Mouse (Mus musculus) neutrophil, adult 5-6 weeks (primary cell): ENCODE data around the gene Zfpm1. TPM values are rescaled to one million over a fixed set of nuclear protein-coding genes. Genes with fewer than 3 reads are reported as not detected.
"Not testable (repeated sequence)": the region's sequence is repeated elsewhere in the genome, so short reads cannot be mapped to it uniquely, and the experiment has no call there.

Experiments used
- ATAC-seq: fragments of 151-379, 151-347 bp; 2 replicates; pipeline ENCODE4 v1.8.0; 2017; ENCODE audit warnings: mild to moderate bottlenecking, moderate TSS enrichment; ENCODE audit not compliant: insufficient number of reproducible peaks, poor library complexity, low FRiP score, severe bottlenecking; ENCODE audit errors: extremely low read depth
- total RNA-seq: library from RNA; stranded (forward); fragments of 200-1000 nt; gene quantifications from 2 replicates; pipeline ENCODE4 v1.2.3, GENCODE M21; 2017

The Zfpm1 gene
- total RNA-seq, 1 experiment from 2014 or later: 3.8 TPM

DNA sequence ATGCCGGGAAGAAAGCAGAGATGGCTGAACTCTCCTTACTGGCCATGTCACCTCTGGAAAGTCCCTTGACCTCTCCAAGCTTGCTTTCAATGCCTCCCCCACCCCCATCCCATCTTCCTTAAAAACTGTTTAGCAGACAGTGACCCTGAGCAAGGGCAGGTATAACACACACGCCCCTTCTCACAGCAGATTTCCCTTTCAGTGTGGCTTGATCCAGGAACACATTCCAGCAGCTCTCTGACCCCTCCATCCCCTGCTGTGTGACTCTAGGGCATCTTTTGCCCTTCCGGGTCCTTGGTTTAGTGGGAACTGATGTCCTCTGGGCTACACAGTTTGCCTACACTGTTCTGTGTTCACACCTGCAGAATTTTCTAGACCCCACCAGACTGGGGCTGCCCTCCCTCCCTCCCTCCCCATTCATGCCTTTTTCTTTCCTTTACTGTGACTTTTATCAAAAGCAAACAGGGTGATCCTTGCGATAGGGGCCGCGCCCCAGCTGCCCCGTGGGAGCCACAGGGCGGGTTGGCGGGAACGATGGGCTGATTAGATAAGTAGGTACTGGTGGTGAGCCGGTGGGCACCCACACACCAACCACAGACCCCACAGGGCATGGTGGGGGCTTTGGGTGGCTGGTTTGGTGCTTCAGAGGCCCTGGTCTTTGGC, 37.2 kb downstream of the Zfpm1 start:
- no peak for ATAC-seq

DNA sequence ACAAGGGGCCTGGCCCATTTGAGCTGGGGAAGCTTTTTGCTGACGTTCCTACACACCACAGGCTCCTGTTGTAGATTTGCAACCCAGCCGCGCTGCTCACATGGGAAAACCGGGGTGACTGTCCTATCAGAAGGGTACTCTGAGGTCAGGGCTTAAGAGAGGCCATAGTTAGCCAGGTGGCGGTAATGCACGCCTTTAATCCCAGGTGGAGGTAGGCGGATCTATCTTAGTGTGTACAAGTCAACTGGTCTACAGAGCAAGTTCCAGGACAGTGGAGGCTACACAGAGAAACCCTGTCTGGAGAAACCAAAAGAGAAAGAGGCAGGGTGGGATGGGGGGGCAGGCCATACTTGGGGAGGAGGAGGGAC, 37.8 kb downstream of the Zfpm1 start:
- ATAC-seq: no peak

GRCm38 (mm10) chr8:122320541-122320940, 38.6 kb downstream of the Zfpm1 start:
- no peak for ATAC-seq

DNA sequence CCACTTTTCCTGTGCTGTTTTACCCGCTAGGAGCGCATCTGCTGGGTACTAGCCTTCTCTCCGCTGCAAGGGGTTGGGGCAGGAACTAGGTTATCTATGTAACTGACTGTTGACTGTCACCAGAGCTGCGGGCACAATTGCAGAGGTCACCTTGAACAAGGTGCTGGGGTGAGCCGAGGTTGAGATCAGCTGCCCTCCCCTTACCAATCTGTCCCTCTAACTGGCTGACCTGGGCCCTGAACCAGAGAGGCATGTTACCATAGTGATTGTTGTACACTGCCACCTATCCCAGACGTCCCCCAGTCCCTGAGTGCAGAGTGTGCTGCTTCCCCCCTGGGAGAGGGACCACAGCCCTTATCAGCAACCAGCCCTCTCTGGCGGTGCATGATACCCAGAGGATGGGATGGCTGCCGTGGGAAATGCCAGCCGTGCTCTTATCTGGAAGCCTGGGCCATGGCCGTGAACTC, 39.5 kb downstream of the Zfpm1 start:
- ATAC-seq: no peak

GRCm38 (mm10) chr8:122322126-122322525, 40.2 kb downstream of the Zfpm1 start:
- ATAC-seq: no peak

GRCm38 (mm10) chr8:122322792-122323191, 40.9 kb downstream of the Zfpm1 start:
- ATAC-seq: no peak

DNA sequence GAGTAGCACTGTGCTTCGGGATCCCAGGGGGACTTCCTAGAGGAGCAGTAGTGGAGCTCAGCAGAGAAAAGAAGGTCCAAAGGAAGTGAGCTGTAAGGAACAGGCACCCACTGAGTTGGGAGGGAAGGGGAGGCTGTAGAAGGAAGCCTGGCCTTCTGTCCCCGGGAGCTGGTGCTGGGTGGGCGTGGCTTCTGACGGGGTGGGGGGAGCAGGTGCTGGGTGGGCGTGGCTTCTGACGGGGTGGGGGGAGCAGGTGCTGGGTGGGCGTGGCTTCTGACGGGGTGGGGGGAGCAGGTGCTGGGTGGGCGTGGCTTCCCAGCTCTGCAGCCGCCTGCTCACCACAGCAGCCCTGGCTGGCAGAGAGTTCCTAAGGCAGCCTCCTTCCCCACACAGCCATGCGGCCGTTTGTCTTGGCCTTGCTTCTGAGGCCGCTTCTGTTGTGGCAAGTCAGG, 42.0 kb downstream of the Zfpm1 start:
- ATAC-seq: not testable (repeated sequence)

DNA sequence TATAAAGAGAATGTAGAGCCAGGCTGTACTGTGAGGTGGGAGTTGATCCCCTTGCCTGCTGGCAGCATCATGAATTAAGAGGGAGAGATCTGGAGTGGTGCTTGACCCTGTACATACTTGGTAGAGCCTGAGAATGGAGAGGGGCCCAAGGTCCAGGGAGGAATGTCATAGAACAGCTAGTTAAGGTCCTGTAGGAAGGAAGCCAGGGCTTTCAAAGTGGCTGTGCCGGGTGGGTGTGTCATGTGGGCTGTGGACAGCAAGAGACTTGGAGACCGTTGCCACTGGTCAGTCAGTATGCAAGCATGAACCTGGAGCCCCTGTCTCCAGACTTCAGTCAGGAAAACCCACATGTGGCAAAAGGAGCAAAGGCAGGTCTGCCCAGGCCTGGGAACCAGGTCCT, 43.3 kb downstream of the Zfpm1 start:
- no peak for ATAC-seq

GRCm38 (mm10) chr8:122326114-122326542, 44.2 kb downstream of the Zfpm1 start:
- no peak for ATAC-seq

DNA sequence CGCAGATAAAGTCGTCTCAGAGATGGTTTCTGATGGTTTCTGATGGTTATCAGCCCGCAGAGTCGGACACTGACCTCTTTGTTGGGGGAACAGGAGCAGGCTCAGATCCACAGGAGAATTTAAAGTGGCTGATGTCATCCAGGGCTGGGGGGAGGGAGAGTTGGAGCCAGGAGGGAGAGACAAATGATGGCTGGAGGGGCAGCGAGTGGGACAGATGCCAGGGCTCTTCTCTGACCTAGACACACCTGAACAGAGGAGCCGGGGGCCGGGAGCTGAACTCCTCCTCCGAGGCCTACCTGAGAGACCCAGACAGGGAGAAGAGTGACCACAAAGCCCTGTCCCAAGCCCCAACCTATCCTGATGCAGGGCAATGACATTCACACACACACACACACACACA, 47.1 kb downstream of the Zfpm1 start:
- no peak for ATAC-seq

- no peak for ATAC-seq
These were observed 47.8 kb downstream of the Zfpm1 start for GRCm38 (mm10) chr8:122329553-122330239.

DNA sequence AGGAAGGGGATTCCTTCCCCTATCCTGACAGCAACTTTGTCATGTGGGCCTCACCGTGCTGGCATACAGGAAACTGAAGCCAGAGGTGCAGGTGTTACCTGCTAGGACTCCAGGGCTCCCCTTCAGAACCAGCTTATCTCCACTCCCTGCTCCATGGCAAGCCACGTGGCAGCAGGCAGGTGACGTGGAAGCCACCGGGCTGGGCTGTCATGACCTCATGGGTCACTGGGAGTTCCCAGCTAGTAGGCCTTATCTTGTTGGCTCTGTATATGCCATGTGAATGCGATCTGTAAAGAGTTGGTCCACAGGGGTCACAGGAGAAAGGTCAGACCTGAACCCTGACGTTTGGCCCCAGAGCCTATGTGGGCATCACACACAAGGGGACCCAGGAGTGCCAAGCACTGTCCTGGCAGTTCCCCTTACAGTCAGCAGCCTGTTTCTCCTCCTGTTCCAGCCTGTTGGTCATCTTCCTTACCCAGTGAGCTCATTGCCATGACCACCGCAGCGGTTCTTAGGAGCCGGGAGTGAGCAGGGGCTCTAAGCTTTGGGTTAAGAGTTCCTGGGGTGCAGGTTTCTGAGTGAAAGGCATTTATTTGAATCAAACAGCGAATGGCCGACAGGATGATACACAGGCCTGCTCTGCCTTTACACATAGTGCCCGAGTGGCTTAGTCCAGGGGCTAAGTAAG, 48.6 kb downstream of the Zfpm1 start:
- no peak for ATAC-seq

DNA sequence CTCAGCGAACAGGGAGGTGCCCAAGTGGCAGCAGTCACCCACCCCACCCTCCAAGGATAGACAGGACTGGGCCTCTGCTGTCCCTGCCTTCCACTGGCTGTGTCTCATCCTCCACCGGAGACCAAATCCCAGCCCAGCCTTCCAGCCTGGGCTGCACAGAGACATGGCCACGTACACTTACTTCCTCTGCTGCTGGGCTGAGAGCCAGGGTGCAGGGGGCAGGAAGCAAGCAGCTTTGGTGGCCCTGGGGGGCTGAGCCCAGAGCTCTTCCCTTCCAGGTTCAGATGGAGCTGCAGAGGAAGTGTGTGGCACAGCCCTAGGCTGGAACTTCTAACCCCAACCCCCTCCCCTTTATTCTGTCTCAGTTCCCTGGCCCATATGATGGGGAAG, 49.2 kb downstream of the Zfpm1 start:
- ATAC-seq: no peak

DNA sequence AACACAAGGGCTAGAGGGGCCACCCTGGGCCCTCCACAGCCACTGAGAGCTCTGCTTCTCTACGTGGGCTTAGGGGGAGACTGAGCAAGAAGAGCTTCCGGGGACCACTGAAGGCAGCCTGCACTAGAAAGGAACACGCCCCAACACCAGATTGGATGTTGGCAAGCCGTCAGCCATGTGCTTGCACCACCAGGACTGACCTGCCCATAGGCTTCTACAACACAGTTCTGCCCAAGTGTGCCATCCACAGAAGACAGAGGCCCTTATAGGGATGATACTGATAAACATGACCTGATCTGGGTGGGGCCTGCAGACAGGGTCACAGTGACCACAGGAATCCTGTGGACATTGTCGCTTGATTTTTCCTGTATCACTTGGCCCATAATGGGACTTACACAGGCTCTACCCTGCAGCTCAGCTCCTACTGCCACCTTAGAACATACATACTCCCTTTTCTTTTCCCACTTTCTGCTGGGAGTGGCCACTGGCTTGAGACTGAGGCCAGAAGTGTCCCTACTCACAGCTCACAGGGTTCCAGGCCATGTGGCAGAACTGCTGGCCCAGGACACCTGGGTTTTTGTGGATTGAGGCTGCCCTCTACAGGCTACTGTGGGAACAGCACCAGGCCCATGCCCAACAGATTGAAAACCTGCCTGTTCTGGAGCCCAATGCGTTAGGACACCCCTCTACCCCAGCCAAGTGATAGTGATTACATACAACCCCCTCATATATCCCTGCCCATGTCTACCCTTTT, 51.0 kb downstream of the Zfpm1 start:
- peak; percentile 59; the same call in 1 of the 2 replicates for ATAC-seq

DNA sequence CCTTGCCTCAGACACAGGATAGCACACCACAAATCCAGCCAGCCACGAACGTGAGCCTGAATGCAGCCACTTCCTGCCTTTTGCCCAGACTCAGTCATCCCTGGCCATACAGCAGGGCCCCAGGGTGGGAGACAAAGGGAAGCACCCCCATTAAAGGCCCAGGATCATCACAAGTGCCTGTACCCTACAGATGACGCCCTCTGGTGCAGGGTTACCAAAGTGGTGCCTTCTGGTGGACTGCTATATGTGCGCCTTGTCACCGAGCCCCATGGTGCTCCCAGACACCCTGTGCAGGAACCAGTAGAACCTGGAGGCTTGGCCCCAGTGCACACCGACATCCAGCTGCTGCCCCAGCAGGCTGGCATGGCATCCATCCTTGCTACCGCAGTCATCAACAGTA, 51.6 kb downstream of the Zfpm1 start:
- no peak for ATAC-seq

DNA sequence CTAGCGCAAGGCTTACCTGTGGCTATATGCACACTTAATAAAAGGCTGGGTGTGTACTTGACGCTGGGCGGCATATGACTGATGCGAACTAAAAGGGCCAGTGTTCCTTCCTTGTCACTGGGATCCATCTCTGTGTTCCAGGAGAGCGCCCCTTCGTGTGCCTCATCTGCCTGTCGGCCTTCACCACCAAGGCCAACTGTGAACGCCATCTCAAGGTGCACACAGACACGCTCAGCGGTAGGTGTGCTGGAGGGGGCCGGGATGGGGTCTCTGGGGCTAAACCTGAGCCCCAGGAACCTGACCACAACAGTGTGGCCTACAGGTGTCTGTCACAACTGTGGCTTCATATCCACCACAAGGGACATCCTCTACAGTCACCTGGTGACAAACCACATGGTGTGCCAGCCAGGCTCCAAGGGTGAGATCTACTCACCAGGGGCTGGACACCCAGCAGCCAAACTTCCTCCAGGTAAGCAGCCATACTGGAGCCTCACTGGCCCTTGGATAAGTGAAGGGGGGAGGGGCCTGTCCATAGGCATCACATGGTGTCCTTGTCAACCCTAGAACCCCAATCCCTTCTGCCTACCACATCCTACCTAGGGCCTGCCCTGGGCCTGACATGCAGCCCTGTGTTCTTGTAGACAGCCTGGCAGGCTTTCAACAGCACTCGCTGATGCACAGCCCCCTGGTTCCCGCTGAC, 53.0 kb downstream of the Zfpm1 start:
- ATAC-seq: no peak

- no peak for ATAC-seq
These were observed 53.8 kb downstream of the Zfpm1 start for GRCm38 (mm10) chr8:122335638-122336250.

DNA sequence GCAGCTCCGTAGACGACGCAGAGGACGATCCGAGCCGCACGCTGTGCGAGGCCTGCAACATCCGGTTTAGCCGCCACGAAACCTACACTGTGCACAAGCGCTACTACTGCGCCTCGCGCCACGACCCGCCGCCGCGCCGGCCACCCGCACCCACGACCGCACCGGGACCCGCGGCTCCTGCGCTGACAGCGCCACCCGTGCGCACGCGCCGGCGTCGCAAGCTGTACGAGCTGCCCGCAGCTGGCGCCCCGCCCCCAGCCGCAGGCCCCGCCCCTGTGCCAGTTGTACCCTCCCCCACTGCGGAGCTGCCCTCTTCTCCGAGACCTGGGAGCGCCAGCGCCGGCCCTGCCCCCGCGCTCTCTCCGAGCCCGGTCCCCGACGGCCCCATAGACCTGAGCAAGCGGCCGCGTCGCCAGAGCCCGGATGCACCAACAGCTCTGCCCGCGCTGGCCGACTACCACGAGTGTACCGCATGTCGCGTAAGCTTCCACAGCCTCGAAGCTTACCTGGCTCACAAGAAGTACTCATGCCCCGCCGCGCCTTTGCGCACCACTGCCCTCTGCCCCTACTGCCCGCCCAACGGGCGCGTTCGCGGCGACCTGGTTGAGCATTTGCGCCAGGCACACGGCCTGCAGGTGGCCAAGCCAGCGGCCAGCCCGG, 54.4 kb downstream of the Zfpm1 start:
- ATAC-seq: no peak
